Mouse (Mus musculus): ENCODE results near the gene Ptges3. TPM values are rescaled to one million over a fixed set of nuclear protein-coding genes. Genes with fewer than 3 reads are reported as not detected.
"Not testable (repeated sequence)": the region's sequence is repeated elsewhere in the genome, so short reads cannot be mapped to it uniquely, and the experiment has no call there.

Ptges3 gene
- total RNA-seq, 1 experiment from 2014 or later = 103 TPM

- ATAC-seq (ENCODE audit: extremely low read depth, insufficient number of reproducible peaks, low FRiP score, poor library complexity, severe bottlenecking) = not testable (repeated sequence)
These were observed 6.6 kb upstream of the Ptges3 start for GRCm38 (mm10) chr10:128052136-128052535.

GRCm38 (mm10) chr10:128053001-128053400 is 5.8 kb upstream of the Ptges3 start:
- no peak for ATAC-seq (ENCODE audit: extremely low read depth, insufficient number of reproducible peaks, low FRiP score, poor library complexity, severe bottlenecking)

- ATAC-seq (ENCODE audit: extremely low read depth, insufficient number of reproducible peaks, low FRiP score, poor library complexity, severe bottlenecking) = no peak
These were observed 570 bp upstream of the Ptges3 start for GRCm38 (mm10) chr10:128058184-128058583.

- peak; percentile 68 for ATAC-seq (ENCODE audit: extremely low read depth, insufficient number of reproducible peaks, low FRiP score, poor library complexity, severe bottlenecking)
These were observed 640 bp downstream of the Ptges3 start for GRCm38 (mm10) chr10:128059207-128059981.

- ATAC-seq (ENCODE audit: extremely low read depth, insufficient number of reproducible peaks, low FRiP score, poor library complexity, severe bottlenecking) = no peak
These were observed 2.4 kb downstream of the Ptges3 start for GRCm38 (mm10) chr10:128061109-128061508.

- ATAC-seq (ENCODE audit: extremely low read depth, insufficient number of reproducible peaks, low FRiP score, poor library complexity, severe bottlenecking) = no peak
These were observed 3.7 kb downstream of the Ptges3 start for GRCm38 (mm10) chr10:128062221-128062989.

GRCm38 (mm10) chr10:128066072-128066471 is 7.3 kb downstream of the Ptges3 start:
- no peak for ATAC-seq (ENCODE audit: extremely low read depth, insufficient number of reproducible peaks, low FRiP score, poor library complexity, severe bottlenecking)

- ATAC-seq (ENCODE audit: extremely low read depth, insufficient number of reproducible peaks, low FRiP score, poor library complexity, severe bottlenecking) = no peak
These were observed 10.4 kb downstream of the Ptges3 start for GRCm38 (mm10) chr10:128069201-128069600.

- not testable (repeated sequence) for ATAC-seq (ENCODE audit: extremely low read depth, insufficient number of reproducible peaks, low FRiP score, poor library complexity, severe bottlenecking)
These were observed 11.7 kb downstream of the Ptges3 start for GRCm38 (mm10) chr10:128070432-128070831.

- not testable (repeated sequence) for ATAC-seq (ENCODE audit: extremely low read depth, insufficient number of reproducible peaks, low FRiP score, poor library complexity, severe bottlenecking)
These were observed 19.5 kb downstream of the Ptges3 start for GRCm38 (mm10) chr10:128078269-128078668.

- ATAC-seq (ENCODE audit: extremely low read depth, insufficient number of reproducible peaks, low FRiP score, poor library complexity, severe bottlenecking) = no peak
These were observed 21.7 kb downstream of the Ptges3 start for GRCm38 (mm10) chr10:128080496-128080895.

- no peak for ATAC-seq (ENCODE audit: extremely low read depth, insufficient number of reproducible peaks, low FRiP score, poor library complexity, severe bottlenecking)
These were observed 23.2 kb downstream of the Ptges3 start for GRCm38 (mm10) chr10:128081807-128082476.

- no peak for ATAC-seq (ENCODE audit: extremely low read depth, insufficient number of reproducible peaks, low FRiP score, poor library complexity, severe bottlenecking)
These were observed 23.7 kb downstream of the Ptges3 start for GRCm38 (mm10) chr10:128082477-128082808.

GRCm38 (mm10) chr10:128082880-128083421 is 24.2 kb downstream of the Ptges3 start, which contains the start of gene Atp5b:
TSS of gene Atp5b (plus strand) at chr10:128083273.
- peak; percentile 96 for ATAC-seq (ENCODE audit: extremely low read depth, insufficient number of reproducible peaks, low FRiP score, poor library complexity, severe bottlenecking)

GRCm38 (mm10) chr10:128083688-128084087 is 24.9 kb downstream of the Ptges3 start:
- ATAC-seq (ENCODE audit: extremely low read depth, insufficient number of reproducible peaks, low FRiP score, poor library complexity, severe bottlenecking) = no peak

- no peak for ATAC-seq (ENCODE audit: extremely low read depth, insufficient number of reproducible peaks, low FRiP score, poor library complexity, severe bottlenecking)
These were observed 25.4 kb downstream of the Ptges3 start for GRCm38 (mm10) chr10:128084160-128084559.

GRCm38 (mm10) chr10:128086391-128086790 is 27.6 kb downstream of the Ptges3 start:
- no peak for ATAC-seq (ENCODE audit: extremely low read depth, insufficient number of reproducible peaks, low FRiP score, poor library complexity, severe bottlenecking)

- ATAC-seq (ENCODE audit: extremely low read depth, insufficient number of reproducible peaks, low FRiP score, poor library complexity, severe bottlenecking) = not testable (repeated sequence)
These were observed 28.5 kb downstream of the Ptges3 start for GRCm38 (mm10) chr10:128087216-128087615.

GRCm38 (mm10) chr10:128088181-128088580 is 29.4 kb downstream of the Ptges3 start:
- ATAC-seq (ENCODE audit: extremely low read depth, insufficient number of reproducible peaks, low FRiP score, poor library complexity, severe bottlenecking) = no peak
